Comparison of ENCODE assay signal across 21 mouse cellular contexts in genomic region chr17:65774439-65774838, GRCm38 (mm10). TPM values are rescaled to one million over a fixed set of nuclear protein-coding genes. Genes with fewer than 3 reads are reported as not detected.
A peak's percentile ranks its signal among the peaks of the same experiment; 100 is the strongest.
DNase-seq lines count a peak whose midpoint lies in the region; ATAC-seq and TF ChIP-seq lines count a peak whose summit lies in the region.
"Had no signal": no experiment of that assay in that cellular context is flagged by ENCODE, and none has a peak within 500 bp of the region (broad histone marks: within the 10 kb centered on the region; RNA-seq: fewer than 3 reads in every experiment).

No protein-coding gene starts in this region.

- peak; percentile 26 for DNase-seq in adrenal gland, postnatal 10 days
- no peak for DNase-seq in adrenal gland, postnatal 25 days
- DNase-seq in testis, postnatal 10 days (ENCODE audit: low spot score): no peak
- DNase-seq in large intestine, adult 2 months (ENCODE audit: low read depth, low spot score): peak; percentile 76
- no peak for DNase-seq in heart, adult 11 months
- no peak for DNase-seq in gastrocnemius, adult 2 months
- DNase-seq: cerebellum, adult 2 months; heart, postnatal 4 days; lung, adult 18-20 months; lung, postnatal 36 days; right cerebral cortex, postnatal 25 days; thymus, postnatal 25 days had no signal

- ATAC-seq in granulocyte monocyte progenitor cell, adult 5-6 weeks (replicated peaks; ENCODE audit: poor library complexity, severe bottlenecking): no peak
- ATAC-seq: forebrain, embryonic 15.5 days; hindbrain, embryonic 16.5 days had no signal

- peaks cover 15% of the 10 kb centered on the region for H3K4me1 ChIP-seq in testis, adult 2 months (ENCODE audit: control insufficient read depth, insufficient read depth, low read length)

- H3K36me3 ChIP-seq in testis, adult 2 months (ENCODE audit: control insufficient read depth, insufficient read depth, low read length): no peaks in the 10 kb centered on the region
- H3K36me3 ChIP-seq: forebrain, embryonic 15.5 days; heart, embryonic 13.5 days; limb, embryonic 15.5 days; midbrain, embryonic 12.5 days; neural tube, embryonic 15.5 days had no signal

- WGBS in large intestine, adult 2 months: 21% methylated on average over 7 of the region's 7 CpGs

- intact Hi-C loops in gastrocnemius, adult 2 months (cut with DNase I): loop anchor here (5.0 kb wide), 2 partner anchors 67 to 162 kb away; partner anchors contain the start of gene Vapa

- H3K27me3 ChIP-seq in testis, adult 2 months (ENCODE audit: control insufficient read depth, insufficient read depth, low read length): no peaks in the 10 kb centered on the region
- H3K27me3 ChIP-seq: forebrain, embryonic 15.5 days; heart, embryonic 13.5 days; limb, embryonic 15.5 days; neural tube, embryonic 15.5 days had no signal

- TF ChIP-seq POLR2A in testis, adult 2 months (IDR thresholded peaks at IDR 0.05; ENCODE audit: control insufficient read depth, low read depth, low read length): no peak

- peak overlapping the region; percentile 54 for H3K4me3 ChIP-seq in testis, adult 2 months (ENCODE audit: control insufficient read depth, low read depth, low read length)
- H3K4me3 ChIP-seq in gastrocnemius, adult 2 months: no peak overlapping the region
- H3K4me3 ChIP-seq: erythroblast, embryonic 14.5 days; forebrain, embryonic 15.5 days; heart, embryonic 13.5 days; limb, embryonic 15.5 days; midbrain, embryonic 12.5 days; neural tube, embryonic 15.5 days had no signal

- H3K27ac ChIP-seq in testis, adult 2 months (ENCODE audit: control insufficient read depth, insufficient read depth, low read depth, low read length): no peak overlapping the region
- no peak overlapping the region for H3K27ac ChIP-seq in gastrocnemius, adult 2 months
- H3K27ac ChIP-seq: forebrain, embryonic 15.5 days; heart, embryonic 13.5 days; limb, embryonic 15.5 days; midbrain, embryonic 12.5 days; neural tube, embryonic 15.5 days had no signal

- TF ChIP-seq CTCF in testis, adult 2 months (IDR thresholded peaks at IDR 0.05; ENCODE audit: control insufficient read depth, insufficient read depth, insufficient replicate concordance, low read depth, low read length): no peak
- no peak for TF ChIP-seq CTCF in gastrocnemius, adult 2 months (IDR thresholded peaks at IDR 0.05)

RNA-seq across cellular contexts. Expression of gene Rab31, which starts 1.9 kb away (rescaled TPM):
- total RNA-seq in adrenal gland, postnatal 10 days (2021): 10 to 100 TPM; 32.1 to 32.5 TPM
- total RNA-seq in adrenal gland, postnatal 25 days (2021): 32.4 and 41.1 TPM in 2 replicates
- polyA plus RNA-seq in testis, adult 2 months (2012; rRNA removed): 25.3 and 32.1 TPM in 2 replicates
- polyA plus RNA-seq in large intestine, adult 2 months (2012; rRNA removed): 10.2 and 12.7 TPM in 2 replicates
- total RNA-seq in gastrocnemius, adult 2 months (2021): 1 to 10 TPM; 3.4 to 7.4 TPM
- total RNA-seq in granulocyte monocyte progenitor cell, adult 5-6 weeks (2014; fragmentation: Nextera tagmentation): 48.3 and 56.7 TPM in 2 replicates
- 73.6 and 82.1 TPM in 2 replicates for total RNA-seq in granulocyte monocyte progenitor cell, adult 5-6 weeks (2017)
- polyA plus RNA-seq: erythroblast, embryonic 14.5 days had no signal

RNA-seq across cellular contexts. Expression of gene Ppp4r1, which starts 7.9 kb away (rescaled TPM):
- 10 to 100 TPM; 59.5 to 69.7 TPM for total RNA-seq in adrenal gland, postnatal 10 days (2021)
- 70.5 and 80.2 TPM in 2 replicates for total RNA-seq in adrenal gland, postnatal 25 days (2021)
- polyA plus RNA-seq in testis, adult 2 months (2012; rRNA removed): 244 and 274 TPM in 2 replicates
- 48.2 and 70.3 TPM in 2 replicates for polyA plus RNA-seq in large intestine, adult 2 months (2012; rRNA removed)
- total RNA-seq in gastrocnemius, adult 2 months (2021): 10 to 100 TPM; 24.8 to 30.3 TPM
- total RNA-seq in granulocyte monocyte progenitor cell, adult 5-6 weeks (2014; fragmentation: Nextera tagmentation): 76.3 and 77.3 TPM in 2 replicates
- 42.0 and 101 TPM in 2 replicates for total RNA-seq in granulocyte monocyte progenitor cell, adult 5-6 weeks (2017)

Comparison
In these comparisons a context has a peak if more than half of its experiments do, and no peak if none do; other contexts are left out.
1. DNase-seq: peak in adrenal gland, postnatal 10 days (single experiment) and large intestine, adult 2 months (single experiment); none in adrenal gland, postnatal 25 days (single experiment), testis, postnatal 10 days (single experiment), heart, adult 11 months (single experiment) and gastrocnemius, adult 2 months (single experiment).